Mouse (Mus musculus) hindbrain, embryonic 11.5 days (tissue): ENCODE results near the gene Large2. TPM values are rescaled to one million over a fixed set of nuclear protein-coding genes. Genes with fewer than 3 reads are reported as not detected.

Experiments
- ATAC-seq: fragments of 200-750 bp; cut with Nextera tagmentation; 2 replicates; pipeline ENCODE4 v1.8.0; 2017; ENCODE audit warnings: mild to moderate bottlenecking, moderate TSS enrichment, moderate library complexity; ENCODE audit not compliant: low FRiP score
- DNase-seq: peaks from one replicate; pipeline ENCODE4 v3.0.0-alpha.2; 2015; ENCODE audit warnings: low spot score
- H3K27ac ChIP-seq: fragments of 300-500 bp; sonication (generic); 2 replicates; pipeline ENCODE4 v1.5.1; 2014; ENCODE audit warnings: mild to moderate bottlenecking, low read depth, low read length
- H3K27me3 ChIP-seq: fragments of 300-500 bp; sonication (generic); 2 replicates; pipeline ENCODE4 v1.6.1; 2014; ENCODE audit warnings: mild to moderate bottlenecking, low read length, moderate library complexity, mixed read lengths; ENCODE audit not compliant: control insufficient read depth, insufficient read depth
- H3K36me3 ChIP-seq: fragments of 300-500 bp; sonication (generic); 2 replicates; pipeline ENCODE4 v1.6.1; 2014; ENCODE audit warnings: mild to moderate bottlenecking, low read length, moderate library complexity, mixed read lengths; ENCODE audit not compliant: control insufficient read depth, insufficient read depth
- H3K4me1 ChIP-seq: fragments of 300-500 bp; sonication (generic); replicated peaks from 2 replicates; pipeline ENCODE4 v1.6.1; 2014; ENCODE audit warnings: low read length, mixed read lengths; ENCODE audit not compliant: control insufficient read depth, insufficient read depth
- H3K4me2 ChIP-seq: fragments of 300-500 bp; sonication (generic); replicated peaks from 2 replicates; pipeline ENCODE4 v1.6.1; 2014; ENCODE audit warnings: mild to moderate bottlenecking, low read depth, low read length
- H3K4me3 ChIP-seq: fragments of 300-500 bp; sonication (generic); 2 replicates; pipeline ENCODE4 v1.5.1; 2014; ENCODE audit warnings: low read depth, low read length
- H3K9ac ChIP-seq: fragments of 300-500 bp; sonication (generic); 2 replicates; pipeline ENCODE4 v1.6.1; 2014; ENCODE audit warnings: low read depth, low read length
- H3K9me3 ChIP-seq: fragments of 300-500 bp; sonication (generic); 2 replicates; pipeline ENCODE4 v1.6.1; 2016; ENCODE audit warnings: low read length; ENCODE audit not compliant: control insufficient read depth
- WGBS: fragments of 180-500 bp; shearing (Covaris S2); extraction: QIAGEN DNeasy Blood & Tissue Kit; methylation state at CpG from one replicate; pipeline ENCODE4 v1.1.7; 2014; 5-methylcytosine and 5-hydroxymethylcytosine counted together
- polyA plus RNA-seq: library from polyadenylated mRNA; unstranded; fragments of >200 nt; fragmentation: Nextera tagmentation; extraction: Ambion mirVana; gene quantifications from 2 replicates; pipeline ENCODE4 v1.2.1, GENCODE M21; 2014

Gene Large2
- polyA plus RNA-seq, 1 experiment from 2014 or later, result 4.0 TPM

DNA sequence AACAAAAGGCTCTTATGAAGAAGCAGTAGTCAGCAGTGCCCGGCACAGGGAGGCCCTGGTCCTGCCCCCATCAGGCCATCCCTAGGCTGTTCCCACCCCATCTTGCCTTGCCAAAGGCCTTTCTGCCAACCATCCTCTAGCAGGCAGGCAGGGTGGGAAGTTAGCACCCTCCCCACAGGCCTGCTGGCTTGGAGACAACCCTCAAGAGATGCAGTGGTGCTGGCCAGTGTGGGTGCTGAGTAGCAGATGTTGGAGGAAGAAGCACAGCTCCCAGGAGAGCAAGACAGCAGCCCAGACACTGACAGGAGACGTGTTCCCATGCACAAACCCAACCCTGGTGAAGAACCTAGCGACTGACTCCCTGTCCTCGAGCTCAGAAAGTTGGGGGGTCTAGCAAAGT is 13.0 kb upstream of the Large2 start:
- Histone ChIP-seq H3K9me3 (no peaks in the 10 kb centered on the region), H3K36me3 (peaks cover 19% of the 10 kb centered on the region), H3K9ac (0 out of 2 replicates have a peak overlapping the region, but pooled peaks have one; percentile 27), H3K4me2 (no peak overlapping the region), H3K4me1 (peaks cover 27% of the 10 kb centered on the region), H3K27me3 (no peaks in the 10 kb centered on the region), H3K4me3 (no peak overlapping the region; the same call in 1 of the 2 replicates), H3K27ac (no peak overlapping the region)
- DNase-seq (no peak), ATAC-seq (no peak)
- WGBS, result 86% methylated on average over 4 of the region's 4 CpGs

GRCm38 (mm10) chr2:92386821-92387570 is 12.3 kb upstream of the Large2 start:
- 91% methylated on average over 28 of the region's 30 CpGs for WGBS
- Histone ChIP-seq H3K4me3 (no peak overlapping the region), H3K36me3 (peaks cover 19% of the 10 kb centered on the region), H3K4me2 (no peak overlapping the region), H3K27me3 (no peaks in the 10 kb centered on the region), H3K27ac (no peak overlapping the region), H3K9ac (no peak overlapping the region), H3K9me3 (no peaks in the 10 kb centered on the region), H3K4me1 (peaks cover 23% of the 10 kb centered on the region)
- ATAC-seq (no peak), DNase-seq (no peak)

DNA sequence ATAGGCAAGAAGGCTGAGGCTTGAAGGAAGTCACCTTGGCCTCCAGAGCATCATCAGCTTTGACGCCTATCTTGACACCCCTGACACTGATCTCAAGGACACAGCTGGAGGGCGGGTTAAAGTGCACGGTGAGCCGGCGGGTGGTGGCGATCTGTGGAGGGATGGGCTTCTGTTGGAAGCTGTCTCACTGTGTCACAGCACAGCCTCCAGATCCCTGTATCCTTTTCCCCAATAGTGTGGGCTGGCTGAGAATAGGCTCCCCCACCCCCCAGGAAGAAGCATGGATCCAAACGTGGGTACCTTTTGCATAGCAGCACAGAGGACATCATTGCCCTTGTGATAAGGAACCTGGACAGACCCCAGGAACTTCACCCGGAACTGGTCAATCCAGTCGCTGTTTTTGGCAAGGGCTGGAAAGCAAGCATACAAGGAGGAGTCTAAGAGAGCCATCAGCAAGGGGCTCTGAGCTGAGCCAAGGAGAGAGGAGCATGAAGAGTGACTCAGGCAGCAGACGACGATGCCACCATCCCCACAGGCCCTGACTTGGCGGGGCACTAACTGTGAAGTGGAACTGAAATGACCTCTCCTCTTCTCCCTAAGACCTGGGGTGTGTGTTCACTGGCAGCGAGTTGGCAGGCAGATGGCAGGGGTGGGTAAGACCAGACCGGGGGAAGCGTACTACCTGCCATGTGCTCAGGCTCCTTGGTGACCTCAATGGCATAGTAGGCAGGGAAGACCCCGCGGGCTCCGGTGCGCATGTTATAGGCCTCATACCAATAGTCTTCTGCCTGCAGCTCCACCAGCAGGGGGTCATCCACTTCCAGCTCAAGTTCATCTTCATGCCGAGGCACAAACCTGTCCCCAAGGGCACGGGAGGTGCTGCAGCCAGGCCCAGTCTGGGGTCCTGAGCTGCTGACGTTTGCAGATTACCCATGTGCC is 10.7 kb upstream of the Large2 start:
- no peaks in the 10 kb centered on the region for H3K27me3 ChIP-seq
- no peak overlapping the region for H3K9ac ChIP-seq
- no peak overlapping the region for H3K4me3 ChIP-seq
- H3K27ac ChIP-seq, result no peak overlapping the region
- WGBS, result 82% methylated on average over 22 of the region's 22 CpGs
- no peak overlapping the region for H3K4me2 ChIP-seq
- H3K36me3 ChIP-seq, result peaks cover 19% of the 10 kb centered on the region
- ATAC-seq (no peak), DNase-seq (no peak)
- no peaks in the 10 kb centered on the region for H3K9me3 ChIP-seq
- peaks cover 12% of the 10 kb centered on the region for H3K4me1 ChIP-seq

DNA sequence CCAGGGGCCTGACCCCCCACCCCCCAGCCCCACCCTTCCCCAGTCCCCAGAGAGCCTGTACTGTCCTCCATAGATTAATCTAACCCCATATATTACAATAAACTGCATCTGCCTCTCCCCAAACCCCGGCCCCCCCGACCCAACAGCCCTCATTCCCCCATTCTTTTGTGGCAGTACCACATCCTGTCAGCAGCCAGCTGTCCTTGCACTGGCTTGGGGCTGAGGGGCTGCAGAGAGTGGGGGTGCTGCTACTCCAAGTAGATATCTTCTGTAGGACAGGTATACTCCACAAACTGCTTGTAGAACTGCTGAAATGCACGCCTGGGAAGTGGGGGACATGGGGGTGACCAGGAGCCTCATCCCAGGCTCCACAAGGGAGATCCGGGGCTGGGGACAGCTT is 9.4 kb upstream of the Large2 start:
- ATAC-seq, result no peak
- 73% methylated on average over 4 of the region's 4 CpGs for WGBS
- peaks cover 19% of the 10 kb centered on the region for H3K36me3 ChIP-seq

DNA sequence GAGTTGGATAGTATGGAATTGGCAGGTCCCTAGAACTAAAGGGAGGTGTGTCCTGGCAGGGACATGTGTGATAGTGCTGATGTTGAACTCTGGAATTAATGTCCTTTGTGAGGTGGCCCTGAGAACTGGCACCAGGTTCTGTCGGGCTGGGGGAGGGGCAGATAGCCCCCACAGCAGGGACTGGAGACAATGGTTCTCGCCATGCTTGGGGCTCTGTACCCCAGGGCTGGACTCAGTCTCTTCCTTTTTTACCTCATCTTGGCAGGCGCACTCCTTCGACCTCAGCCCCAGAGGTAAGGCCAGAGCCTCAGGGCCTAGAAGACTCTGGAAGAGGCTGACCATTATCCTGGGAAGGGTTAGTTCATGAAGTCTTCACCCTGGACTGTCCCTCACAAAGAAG is 8.1 kb upstream of the Large2 start:
- Histone ChIP-seq H3K4me1 (no peaks in the 10 kb centered on the region; the same call in 1 of the 2 replicates), H3K4me2 (no peak overlapping the region), H3K4me3 (no peak overlapping the region), H3K9me3 (no peaks in the 10 kb centered on the region), H3K36me3 (peaks cover 19% of the 10 kb centered on the region), H3K27me3 (no peaks in the 10 kb centered on the region), H3K27ac (no peak overlapping the region), H3K9ac (no peak overlapping the region)
- 88% methylated on average over 4 of the region's 4 CpGs for WGBS
- DNase-seq (no peak), ATAC-seq (no peak)

More for the DNA sequence above, 9.4 kb upstream of the Large2 start:
- Histone ChIP-seq H3K9ac (no peak overlapping the region), H3K4me1 (peaks cover 6% of the 10 kb centered on the region), H3K4me2 (no peak overlapping the region), H3K27me3 (no peaks in the 10 kb centered on the region), H3K27ac (no peak overlapping the region), H3K4me3 (no peak overlapping the region), H3K9me3 (no peaks in the 10 kb centered on the region)
- no peak for DNase-seq

DNA sequence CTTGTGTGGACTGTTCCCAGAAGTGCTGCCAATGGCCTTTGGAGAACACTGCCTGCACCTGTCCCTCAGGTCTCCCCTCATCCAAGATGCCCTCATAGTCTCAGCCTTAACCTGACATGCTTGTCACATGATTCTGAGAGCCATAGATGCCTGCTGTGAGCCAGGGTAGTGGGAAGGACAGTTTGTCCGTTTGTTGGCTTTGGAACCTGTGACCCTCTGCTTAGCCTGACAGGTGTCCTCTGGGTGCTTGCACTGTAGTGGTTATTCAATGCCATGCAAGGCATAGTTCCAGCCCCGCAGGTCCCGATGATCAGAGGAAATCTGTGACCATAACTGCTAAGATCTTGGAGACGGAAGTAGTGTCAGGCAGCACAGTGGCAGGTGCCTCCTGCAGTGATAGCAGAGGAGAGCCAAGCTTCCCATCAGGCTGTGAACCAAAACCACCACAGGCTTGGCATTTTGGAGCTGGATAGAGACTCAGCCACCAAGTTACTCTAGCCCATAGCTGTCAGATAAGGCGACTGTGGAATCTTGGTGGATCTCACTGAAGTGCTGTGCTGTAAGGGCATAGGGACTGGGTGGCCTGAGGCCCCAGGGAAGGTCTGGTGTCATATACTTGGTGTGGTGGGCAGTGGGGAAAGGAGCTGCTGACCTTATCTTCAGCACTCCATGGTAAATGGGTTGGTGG is 7.4 kb upstream of the Large2 start, which contains the start of gene 1700029I15Rik:
Gene 1700029I15Rik, plus strand, starts transcription at position 638 of the 688 bp plus-strand sequence.
- Histone ChIP-seq H3K27me3 (no peaks in the 10 kb centered on the region), H3K4me1 (no peaks in the 10 kb centered on the region), H3K36me3 (peaks cover 19% of the 10 kb centered on the region), H3K27ac (no peak within 1 kb of the TSS), H3K4me2 (no peak within 1 kb of the TSS), H3K9me3 (no peaks in the 10 kb centered on the region), H3K9ac (no peak within 1 kb of the TSS), H3K4me3 (no peak within 1 kb of the TSS)
- WGBS, result 88% methylated on average over 5 of the region's 5 CpGs
- ATAC-seq (no peak), DNase-seq (no peak)

GRCm38 (mm10) chr2:92381161-92381560 is 6.5 kb upstream of the Large2 start:
- Histone ChIP-seq H3K27me3 (no peaks in the 10 kb centered on the region), H3K4me2 (no peak overlapping the region), H3K4me3 (no peak overlapping the region), H3K9ac (no peak overlapping the region), H3K36me3 (peaks cover 16% of the 10 kb centered on the region), H3K27ac (no peak overlapping the region), H3K4me1 (no peaks in the 10 kb centered on the region), H3K9me3 (no peaks in the 10 kb centered on the region)
- ATAC-seq (no peak), DNase-seq (no peak)
- 86% methylated on average over 5 of the region's 5 CpGs for WGBS

DNA sequence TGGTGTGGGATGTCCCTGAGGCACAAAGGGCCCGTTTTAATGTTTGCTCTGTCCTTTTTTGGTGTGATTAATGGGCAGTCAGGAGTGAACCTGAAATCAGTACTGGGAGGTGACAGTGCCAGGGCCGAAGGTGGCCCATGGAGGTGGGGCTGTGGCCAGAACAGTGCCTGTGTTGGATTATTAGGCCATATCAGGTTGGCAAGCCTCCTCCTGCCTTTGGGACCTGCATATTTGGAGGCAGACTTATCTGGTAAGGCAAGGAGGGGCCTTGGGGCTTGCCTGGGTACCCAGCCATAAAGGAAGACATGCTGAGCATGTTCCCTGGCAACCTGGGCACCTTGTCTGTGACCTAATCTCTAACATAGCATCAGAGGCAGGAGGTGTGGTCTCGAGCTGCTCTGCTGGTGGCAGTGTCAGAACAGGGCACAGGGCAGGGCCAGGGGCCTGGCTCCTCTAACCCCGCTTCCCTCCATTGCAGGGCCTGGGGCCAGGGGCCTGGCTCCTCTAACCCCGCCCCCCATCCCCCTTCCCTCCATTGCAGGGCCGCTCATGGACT is 5.9 kb upstream of the Large2 start:
- no peaks in the 10 kb centered on the region for H3K27me3 ChIP-seq
- no peak overlapping the region for H3K9ac ChIP-seq
- H3K4me3 ChIP-seq, result no peak overlapping the region
- H3K36me3 ChIP-seq, result peaks cover 11% of the 10 kb centered on the region
- H3K27ac ChIP-seq, result no peak overlapping the region
- no peak overlapping the region for H3K4me2 ChIP-seq
- ATAC-seq, result no peak
- no peak for DNase-seq
- no peaks in the 10 kb centered on the region for H3K9me3 ChIP-seq
- H3K4me1 ChIP-seq, result peaks cover 4% of the 10 kb centered on the region; the same call in 1 of the 2 replicates
- WGBS, result 81% methylated on average over 6 of the region's 6 CpGs
